Mouse (Mus musculus) adrenal gland, adult 8-10 months (tissue): ENCODE data around the gene Pigb. TPM values are rescaled to one million over a fixed set of nuclear protein-coding genes. Genes with fewer than 3 reads are reported as not detected.
"Not testable (repeated sequence)": the region's sequence is repeated elsewhere in the genome, so short reads cannot be mapped to it uniquely, and the experiment has no call there.

Experiments used
- DNase-seq: peaks from one replicate; pipeline ENCODE4 v3.0.0; 2022
- total RNA-seq, 4 experiments: library from RNA; stranded (reverse); gene quantifications; 2 replicates each; pipeline ENCODE4 v1.2.4; 2022

Gene Pigb
- 10 to 100 TPM; 15.5 to 26.6 (median 17.7) TPM for total RNA-seq

- DNase-seq = no peak
Measured at GRCm38 (mm10) chr9:73040080-73040479, at the start of gene Pigb. Gene Pigb (minus strand): TSS chr9:73040378.

GRCm38 (mm10) chr9:73089222-73089920 lies 49.2 kb upstream of the Pigb start:
- no peak for DNase-seq

GRCm38 (mm10) chr9:73087581-73087980 lies 47.4 kb upstream of the Pigb start:
- no peak for DNase-seq

- DNase-seq = no peak
Measured at GRCm38 (mm10) chr9:73087121-73087520, 46.9 kb upstream of the Pigb start.

GRCm38 (mm10) chr9:73085845-73086244 lies 45.7 kb upstream of the Pigb start:
- no peak for DNase-seq

- no peak for DNase-seq
Measured at GRCm38 (mm10) chr9:73083956-73084355, 43.8 kb upstream of the Pigb start.

GRCm38 (mm10) chr9:73082291-73083000 lies 42.3 kb upstream of the Pigb start:
- DNase-seq = no peak

- no peak for DNase-seq
Measured at GRCm38 (mm10) chr9:73079801-73080325, 39.7 kb upstream of the Pigb start.

GRCm38 (mm10) chr9:73079349-73079748 lies 39.2 kb upstream of the Pigb start:
- DNase-seq = not testable (repeated sequence)

- DNase-seq = no peak
Measured at GRCm38 (mm10) chr9:73073169-73073568, 33.0 kb upstream of the Pigb start.

- DNase-seq = no peak
Measured at GRCm38 (mm10) chr9:73072426-73072825, 32.2 kb upstream of the Pigb start.

- no peak for DNase-seq
Measured at GRCm38 (mm10) chr9:73070971-73071659, 30.9 kb upstream of the Pigb start.

- no peak for DNase-seq
Measured at GRCm38 (mm10) chr9:73068688-73069087, 28.5 kb upstream of the Pigb start.

GRCm38 (mm10) chr9:73068230-73068679 lies 28.1 kb upstream of the Pigb start:
- no peak for DNase-seq

GRCm38 (mm10) chr9:73067086-73067485 lies 26.9 kb upstream of the Pigb start:
- DNase-seq = no peak

GRCm38 (mm10) chr9:73063621-73064290 lies 23.6 kb upstream of the Pigb start:
- peak; percentile 25 for DNase-seq

- no peak for DNase-seq
Measured at GRCm38 (mm10) chr9:73059224-73059623, 19.0 kb upstream of the Pigb start.

- peak; percentile 79 for DNase-seq
Measured at GRCm38 (mm10) chr9:73055441-73055911, 15.3 kb upstream of the Pigb start.

GRCm38 (mm10) chr9:73050606-73051005 lies 10.4 kb upstream of the Pigb start:
- no peak for DNase-seq

- DNase-seq = no peak
Measured at GRCm38 (mm10) chr9:73049833-73050232, 9.7 kb upstream of the Pigb start.

GRCm38 (mm10) chr9:73048927-73049326 lies 8.7 kb upstream of the Pigb start:
- DNase-seq = no peak

GRCm38 (mm10) chr9:73047906-73048305 lies 7.7 kb upstream of the Pigb start:
- no peak for DNase-seq
